Mouse (Mus musculus) frontal cortex, postnatal 36 days (tissue): ENCODE measurements around the gene Fam71a.

Experiments used
- DNase-seq, 2 experiments: peaks; one replicate each; pipeline ENCODE4 v3.0.0; 2022; ENCODE audit warnings: low spot score in 2 of 2

Gene Fam71a

DNA sequence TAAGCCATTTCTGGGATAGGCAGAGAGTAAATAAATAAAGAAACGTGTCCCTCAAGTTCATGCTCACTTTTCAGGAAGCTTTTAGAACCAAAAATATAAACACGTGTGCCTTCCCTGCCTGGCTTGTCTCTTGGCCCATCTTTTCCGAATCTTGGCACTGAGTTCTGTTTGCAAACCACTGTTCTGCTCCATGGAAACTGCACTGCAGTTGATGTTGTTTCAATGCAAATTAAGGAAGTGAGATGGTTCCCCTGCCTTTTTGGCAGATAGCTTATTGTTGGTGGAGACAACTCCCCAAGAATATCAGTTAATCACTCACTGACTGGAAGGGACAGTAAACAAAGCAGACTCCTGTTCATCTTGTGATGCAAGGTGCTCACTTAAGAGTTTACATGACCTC, 41.9 kb downstream of the Fam71a start:
- DNase-seq = peak in 1 of 2 experiments; percentile 18

GRCm38 (mm10) chr1:191115514-191116238, 48.9 kb downstream of the Fam71a start:
- DNase-seq = no peak

GRCm38 (mm10) chr1:191114868-191115267, 49.7 kb downstream of the Fam71a start:
- no peak for DNase-seq
